Mouse (Mus musculus): ENCODE measurements at regions not wholly inside any gene's neighbourhood (a gene's known extent, or its start where the extent isn't known, plus 50 kb on each side); places are given as distances from the start of the nearest gene placed in this dataset.

GRCm38 (mm10) chr3:106962466-106962865 is 73.5 kb upstream of the Kcna3 start:
- no peak for ATAC-seq (ENCODE audit: insufficient read depth, low FRiP score, low TSS enrichment)
- Histone ChIP-seq H3K4me3 (ENCODE audit: low read depth, low read length) (no peak overlapping the region), H3K4me2 (ENCODE audit: low read depth) (no peak overlapping the region), H3K27ac (ENCODE audit: low read depth, low read length) (no peak overlapping the region), H3K4me1 (ENCODE audit: control insufficient read depth, insufficient read depth, low read length) (no peaks in the 10 kb centered on the region), H3K9me3 (ENCODE audit: control insufficient read depth, low read length) (no peaks in the 10 kb centered on the region), H3K27me3 (ENCODE audit: control insufficient read depth, insufficient read depth, low read length) (no peaks in the 10 kb centered on the region), H3K9ac (ENCODE audit: low read length) (no peak overlapping the region), H3K36me3 (ENCODE audit: control insufficient read depth, insufficient read depth, low read length) (no peaks in the 10 kb centered on the region)
- WGBS = 46% methylated on average over 2 of the region's 2 CpGs
- DNase-seq (ENCODE audit: low spot score) = no peak

GRCm38 (mm10) chr3:106966198-106966597 is 69.8 kb upstream of the Kcna3 start:
- DNase-seq (ENCODE audit: low spot score) = no peak
- H3K9me3 ChIP-seq (ENCODE audit: control insufficient read depth, low read length) = no peaks in the 10 kb centered on the region
- H3K27me3 ChIP-seq (ENCODE audit: control insufficient read depth, insufficient read depth, low read length) = no peaks in the 10 kb centered on the region
- H3K4me3 ChIP-seq (ENCODE audit: low read depth, low read length) = no peak overlapping the region
- no peak for ATAC-seq (ENCODE audit: insufficient read depth, low FRiP score, low TSS enrichment)
- WGBS = 84% methylated on average over 2 of the region's 2 CpGs
- no peak overlapping the region for H3K4me2 ChIP-seq (ENCODE audit: low read depth)
- no peak overlapping the region for H3K27ac ChIP-seq (ENCODE audit: low read depth, low read length)
- H3K9ac ChIP-seq (ENCODE audit: low read length) = no peak overlapping the region
- no peaks in the 10 kb centered on the region for H3K4me1 ChIP-seq (ENCODE audit: control insufficient read depth, insufficient read depth, low read length)
- H3K36me3 ChIP-seq (ENCODE audit: control insufficient read depth, insufficient read depth, low read length) = no peaks in the 10 kb centered on the region

- ATAC-seq (ENCODE audit: insufficient read depth, low FRiP score, low TSS enrichment) (no peak), DNase-seq (ENCODE audit: low spot score) (no peak)
- Histone ChIP-seq H3K4me3 (ENCODE audit: low read depth, low read length) (no peak overlapping the region), H3K27ac (ENCODE audit: low read depth, low read length) (no peak overlapping the region), H3K27me3 (ENCODE audit: control insufficient read depth, insufficient read depth, low read length) (no peaks in the 10 kb centered on the region), H3K4me2 (ENCODE audit: low read depth) (no peak overlapping the region), H3K4me1 (ENCODE audit: control insufficient read depth, insufficient read depth, low read length) (no peaks in the 10 kb centered on the region), H3K36me3 (ENCODE audit: control insufficient read depth, insufficient read depth, low read length) (no peaks in the 10 kb centered on the region), H3K9me3 (ENCODE audit: control insufficient read depth, low read length) (no peaks in the 10 kb centered on the region), H3K9ac (ENCODE audit: low read length) (no peak overlapping the region)
- 93% methylated on average over 1 of the region's 1 CpGs for WGBS
Measured at GRCm38 (mm10) chr3:106967479-106967878, 68.5 kb upstream of the Kcna3 start.

- Histone ChIP-seq H3K4me3 (ENCODE audit: low read depth, low read length) (no peak overlapping the region), H3K27ac (ENCODE audit: low read depth, low read length) (no peak overlapping the region), H3K9ac (ENCODE audit: low read length) (no peak overlapping the region), H3K4me2 (ENCODE audit: low read depth) (no peak overlapping the region), H3K27me3 (ENCODE audit: control insufficient read depth, insufficient read depth, low read length) (no peaks in the 10 kb centered on the region), H3K9me3 (ENCODE audit: control insufficient read depth, low read length) (no peaks in the 10 kb centered on the region; the same call in 1 of the 2 replicates), H3K36me3 (ENCODE audit: control insufficient read depth, insufficient read depth, low read length) (no peaks in the 10 kb centered on the region), H3K4me1 (ENCODE audit: control insufficient read depth, insufficient read depth, low read length) (no peaks in the 10 kb centered on the region)
- no peak for DNase-seq (ENCODE audit: low spot score)
- ATAC-seq (ENCODE audit: insufficient read depth, low FRiP score, low TSS enrichment) = no peak
- 80% methylated on average over 6 of the region's 6 CpGs for WGBS
Measured at GRCm38 (mm10) chr3:106974114-106974789, 61.7 kb upstream of the Kcna3 start.

DNA sequence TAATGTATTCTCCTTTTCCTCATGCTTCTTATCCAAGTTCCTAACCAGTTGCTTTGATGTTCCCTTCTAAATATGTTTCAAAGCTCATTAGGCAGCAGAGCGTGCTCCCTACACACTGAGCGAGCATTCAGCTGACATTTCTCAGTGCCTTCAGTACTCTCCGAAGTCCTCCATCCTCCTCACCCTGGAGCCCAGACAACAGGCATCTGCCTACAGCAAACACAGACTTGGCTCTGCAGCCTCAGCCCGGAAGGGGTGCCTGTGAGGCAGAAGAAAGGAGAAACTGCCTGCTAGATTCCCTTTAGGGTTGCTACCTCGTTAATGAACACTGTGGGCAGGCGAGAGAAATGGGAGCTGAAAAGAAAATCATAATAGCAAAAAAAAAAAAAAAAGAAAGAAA is 57.2 kb upstream of the Kcna3 start:
- no peaks in the 10 kb centered on the region for H3K36me3 ChIP-seq (ENCODE audit: control insufficient read depth, insufficient read depth, low read length)
- H3K9ac ChIP-seq (ENCODE audit: low read length) = no peak overlapping the region
- no peaks in the 10 kb centered on the region for H3K4me1 ChIP-seq (ENCODE audit: control insufficient read depth, insufficient read depth, low read length)
- H3K4me3 ChIP-seq (ENCODE audit: low read depth, low read length) = no peak overlapping the region
- H3K9me3 ChIP-seq (ENCODE audit: control insufficient read depth, low read length) = no peaks in the 10 kb centered on the region; the same call in 1 of the 2 replicates
- H3K27me3 ChIP-seq (ENCODE audit: control insufficient read depth, insufficient read depth, low read length) = no peaks in the 10 kb centered on the region
- H3K4me2 ChIP-seq (ENCODE audit: low read depth) = no peak overlapping the region
- no peak overlapping the region for H3K27ac ChIP-seq (ENCODE audit: low read depth, low read length)
- ATAC-seq (ENCODE audit: insufficient read depth, low FRiP score, low TSS enrichment) = no peak
- 80% methylated on average over 6 of the region's 6 CpGs for WGBS
- DNase-seq (ENCODE audit: low spot score) = no peak

- no peaks in the 10 kb centered on the region for H3K4me1 ChIP-seq (ENCODE audit: control insufficient read depth, insufficient read depth, low read length)
- no peaks in the 10 kb centered on the region for H3K9me3 ChIP-seq (ENCODE audit: control insufficient read depth, low read length)
- no peak overlapping the region for H3K4me3 ChIP-seq (ENCODE audit: low read depth, low read length)
- ATAC-seq (ENCODE audit: insufficient read depth, low FRiP score, low TSS enrichment) (no peak), DNase-seq (ENCODE audit: low spot score) (no peak)
- H3K36me3 ChIP-seq (ENCODE audit: control insufficient read depth, insufficient read depth, low read length) = no peaks in the 10 kb centered on the region
- no peak overlapping the region for H3K27ac ChIP-seq (ENCODE audit: low read depth, low read length)
- H3K27me3 ChIP-seq (ENCODE audit: control insufficient read depth, insufficient read depth, low read length) = no peaks in the 10 kb centered on the region
- no peak overlapping the region for H3K4me2 ChIP-seq (ENCODE audit: low read depth)
- no peak overlapping the region for H3K9ac ChIP-seq (ENCODE audit: low read length)
- 61% methylated on average over 3 of the region's 3 CpGs for WGBS
Measured at GRCm38 (mm10) chr3:106980914-106981313, 55.1 kb upstream of the Kcna3 start.

GRCm38 (mm10) chr3:106981323-106981722 is 54.6 kb upstream of the Kcna3 start:
- H3K4me3 ChIP-seq (ENCODE audit: low read depth, low read length) = no peak overlapping the region
- 86% methylated on average over 3 of the region's 3 CpGs for WGBS
- H3K27me3 ChIP-seq (ENCODE audit: control insufficient read depth, insufficient read depth, low read length) = no peaks in the 10 kb centered on the region
- H3K4me1 ChIP-seq (ENCODE audit: control insufficient read depth, insufficient read depth, low read length) = no peaks in the 10 kb centered on the region
- H3K4me2 ChIP-seq (ENCODE audit: low read depth) = no peak overlapping the region
- DNase-seq (ENCODE audit: low spot score) = no peak
- no peak overlapping the region for H3K27ac ChIP-seq (ENCODE audit: low read depth, low read length)
- no peak for ATAC-seq (ENCODE audit: insufficient read depth, low FRiP score, low TSS enrichment)
- H3K9me3 ChIP-seq (ENCODE audit: control insufficient read depth, low read length) = no peaks in the 10 kb centered on the region
- H3K9ac ChIP-seq (ENCODE audit: low read length) = no peak overlapping the region
- no peaks in the 10 kb centered on the region for H3K36me3 ChIP-seq (ENCODE audit: control insufficient read depth, insufficient read depth, low read length)

GRCm38 (mm10) chr3:106984231-106984630 is 51.7 kb upstream of the Kcna3 start:
- no peaks in the 10 kb centered on the region for H3K9me3 ChIP-seq (ENCODE audit: control insufficient read depth, low read length)

More at GRCm38 (mm10) chr3:106984231-106984630, 51.7 kb upstream of the Kcna3 start:
- no peak overlapping the region for H3K9ac ChIP-seq (ENCODE audit: low read length)
- H3K4me1 ChIP-seq (ENCODE audit: control insufficient read depth, insufficient read depth, low read length) = no peaks in the 10 kb centered on the region
- no peak overlapping the region for H3K4me2 ChIP-seq (ENCODE audit: low read depth)
- DNase-seq (ENCODE audit: low spot score) = no peak
- H3K27me3 ChIP-seq (ENCODE audit: control insufficient read depth, insufficient read depth, low read length) = no peaks in the 10 kb centered on the region
- no peak overlapping the region for H3K4me3 ChIP-seq (ENCODE audit: low read depth, low read length)
- 77% methylated on average over 4 of the region's 4 CpGs for WGBS
- H3K36me3 ChIP-seq (ENCODE audit: control insufficient read depth, insufficient read depth, low read length) = no peaks in the 10 kb centered on the region
- H3K27ac ChIP-seq (ENCODE audit: low read depth, low read length) = no peak overlapping the region
- no peak for ATAC-seq (ENCODE audit: insufficient read depth, low FRiP score, low TSS enrichment)
